Mouse (Mus musculus): ENCODE measurements around the gene Nrap. TPM values are rescaled to one million over a fixed set of nuclear protein-coding genes. Genes with fewer than 3 reads are reported as not detected.

Gene Nrap
- total and polyA plus RNA-seq, 3 experiments, result 0.08 to 0.11 TPM; not detected in 1

- Histone ChIP-seq H3K36me3 (ENCODE audit: control insufficient read depth in 1 of 2, insufficient read depth in 2 of 2, low read length in 2 of 2) (peaks cover 0 to 8% of the 10 kb centered on the region in 2 experiments; a peak in 2 of 4 replicates), H3K27me3 (ENCODE audit: control insufficient read depth in 1 of 2, insufficient read depth in 2 of 2, low read length in 2 of 2) (no peaks in the 10 kb centered on the region), H3K4me1 (ENCODE audit: control insufficient read depth in 1 of 2, insufficient read depth in 2 of 2, low read length in 2 of 2) (no peaks in the 10 kb centered on the region), H3K27ac (ENCODE audit: control insufficient read depth, low read depth, low read length) (no peak overlapping the region), H3K9ac (ENCODE audit: control insufficient read depth, low read depth, low read length, poor library complexity, severe bottlenecking) (no peak overlapping the region), H3K79me2 (ENCODE audit: control insufficient read depth, insufficient read depth, low read length, poor library complexity) (no peaks in the 10 kb centered on the region), H3K4me3 (ENCODE audit: control insufficient read depth in 1 of 2, insufficient read depth in 1 of 2, low read depth in 2 of 2, low read length in 2 of 2) (no peak overlapping the region), H3K9me3 (replicated peaks; ENCODE audit: insufficient read depth, low read length) (no peaks in the 10 kb centered on the region)
- DNase-seq (ENCODE audit: low read depth, low spot score), result peak; percentile 28
- TF ChIP-seq RAD21 (IDR thresholded peaks at IDR 0.05; ENCODE audit: low read depth, low read length) (peak; percentile 50), CHD2 (IDR thresholded peaks at IDR 0.05; ENCODE audit: low read length) (no peak), ZC3H11A (IDR thresholded peaks at IDR 0.05; ENCODE audit: low read depth, low read length) (0 out of 2 replicates have a peak, but pooled peaks have one; percentile 2), SMC3 (IDR thresholded peaks at IDR 0.05; ENCODE audit: low read depth, low read length) (peak; percentile 44), CTCF (IDR thresholded peaks at IDR 0.05 in 2 of 3, conservative IDR thresholded peaks at IDR 0.05 in 1 of 3; ENCODE audit: control insufficient read depth in 1 of 3, insufficient read depth in 1 of 3, low read depth in 2 of 3, low read length in 3 of 3, poor library complexity in 1 of 3, severe bottlenecking in 1 of 3) (peak; percentile 11 to 44 (median 37); a peak in 4 of 6 replicates), POLR2A (IDR thresholded peaks at IDR 0.05; ENCODE audit: control insufficient read depth in 1 of 2, insufficient read depth in 1 of 2, low read depth in 1 of 2, low read length in 2 of 2, poor library complexity in 1 of 2) (no peak)
Observed at GRCm38 (mm10) chr19:56430369-56430768, 40.5 kb upstream of the Nrap start.

- no peaks in the 10 kb centered on the region for H3K27me3 ChIP-seq (ENCODE audit: control insufficient read depth in 1 of 2, insufficient read depth in 2 of 2, low read length in 2 of 2)
- H3K36me3 ChIP-seq (ENCODE audit: control insufficient read depth in 1 of 2, insufficient read depth in 2 of 2, low read length in 2 of 2), result peaks cover 0 to 8% of the 10 kb centered on the region in 2 experiments; a peak in 1 of 4 replicates
- no peak overlapping the region for H3K27ac ChIP-seq (ENCODE audit: control insufficient read depth, low read depth, low read length)
- no peak overlapping the region for H3K4me3 ChIP-seq (ENCODE audit: control insufficient read depth in 1 of 2, insufficient read depth in 1 of 2, low read depth in 2 of 2, low read length in 2 of 2)
- TF ChIP-seq HCFC1 (IDR thresholded peaks at IDR 0.05; ENCODE audit: low read depth, low read length) (no peak), BHLHE40 (IDR thresholded peaks at IDR 0.05; ENCODE audit: borderline replicate concordance, low read depth, low read length) (no peak), ZC3H11A (IDR thresholded peaks at IDR 0.05; ENCODE audit: low read depth, low read length) (no peak), MEF2A (IDR thresholded peaks at IDR 0.05; ENCODE audit: extremely low read depth, insufficient replicate concordance, low read depth, low read length, poor library complexity, severe bottlenecking) (no peak), CTCF (IDR thresholded peaks at IDR 0.05 in 2 of 3, conservative IDR thresholded peaks at IDR 0.05 in 1 of 3; ENCODE audit: control insufficient read depth in 1 of 3, insufficient read depth in 1 of 3, low read depth in 2 of 3, low read length in 3 of 3, poor library complexity in 1 of 3, severe bottlenecking in 1 of 3) (no peak), NRF1 (IDR thresholded peaks at IDR 0.05; ENCODE audit: insufficient read depth, low read depth, low read length, poor library complexity, severe bottlenecking) (no peak), POLR2AphosphoS5 (IDR thresholded peaks at IDR 0.05; ENCODE audit: borderline replicate concordance, low read depth, low read length) (no peak), SMC3 (IDR thresholded peaks at IDR 0.05; ENCODE audit: low read depth, low read length) (no peak), ZNF384 (IDR thresholded peaks at IDR 0.05; ENCODE audit: low read depth, low read length) (no peak), MAZ (IDR thresholded peaks at IDR 0.05; ENCODE audit: low read depth, low read length) (no peak), MAX (IDR thresholded peaks at IDR 0.05; ENCODE audit: low read length) (no peak), NELFE (IDR thresholded peaks at IDR 0.05; ENCODE audit: low read depth, low read length) (no peak), GABPA (IDR thresholded peaks at IDR 0.05; ENCODE audit: low read depth, low read length) (no peak), ETS1 (IDR thresholded peaks at IDR 0.05; ENCODE audit: low read depth, low read length) (no peak), UBTF (IDR thresholded peaks at IDR 0.05; ENCODE audit: borderline replicate concordance, insufficient read depth, low read depth, low read length) (no peak), TBP (IDR thresholded peaks at IDR 0.05; ENCODE audit: low read depth, low read length) (no peak), TCF12 (IDR thresholded peaks at IDR 0.05; ENCODE audit: low read depth, low read length) (no peak)
- H3K4me1 ChIP-seq (ENCODE audit: control insufficient read depth in 1 of 2, insufficient read depth in 2 of 2, low read length in 2 of 2), result no peaks in the 10 kb centered on the region
- H3K79me2 ChIP-seq (ENCODE audit: control insufficient read depth, insufficient read depth, low read length, poor library complexity), result no peaks in the 10 kb centered on the region
- H3K9ac ChIP-seq (ENCODE audit: control insufficient read depth, low read depth, low read length, poor library complexity, severe bottlenecking), result no peak overlapping the region
- no peaks in the 10 kb centered on the region for H3K9me3 ChIP-seq (replicated peaks; ENCODE audit: insufficient read depth, low read length)
- no peak for DNase-seq (ENCODE audit: low read depth, low spot score)
Observed at GRCm38 (mm10) chr19:56425492-56425891, 35.7 kb upstream of the Nrap start.
